Mouse (Mus musculus): ENCODE measurements at regions not wholly inside any gene's neighbourhood (a gene's known extent, or its start where the extent isn't known, plus 50 kb on each side); places are given as distances from the start of the nearest gene placed in this dataset.

GRCm38 (mm10) chr17:49149896-49150295, 217.7 kb downstream of the Lrfn2 start:
- DNase-seq (ENCODE audit: low spot score in 2 of 2) = no peak

GRCm38 (mm10) chr17:49150971-49151422, 218.8 kb downstream of the Lrfn2 start:
- DNase-seq (ENCODE audit: low spot score in 2 of 2) = no peak

GRCm38 (mm10) chr17:49153994-49154393, 221.8 kb downstream of the Lrfn2 start:
- DNase-seq (ENCODE audit: low spot score in 2 of 2) = no peak

GRCm38 (mm10) chr17:49155001-49155515, 222.9 kb downstream of the Lrfn2 start:
- DNase-seq (ENCODE audit: low spot score in 2 of 2) = no peak

- no peak for DNase-seq (ENCODE audit: low spot score in 2 of 2)
These were observed 225.4 kb downstream of the Lrfn2 start for GRCm38 (mm10) chr17:49157586-49157985.

GRCm38 (mm10) chr17:49171252-49172047, 239.3 kb downstream of the Lrfn2 start:
- peak in 1 of 2 experiments; percentile 31 for DNase-seq (ENCODE audit: low spot score in 2 of 2)

- peak in 1 of 2 experiments; percentile 29 for DNase-seq (ENCODE audit: low spot score in 2 of 2)
These were observed 240.0 kb downstream of the Lrfn2 start for GRCm38 (mm10) chr17:49172052-49172799.

GRCm38 (mm10) chr17:49172800-49173150, 240.6 kb downstream of the Lrfn2 start:
- no peak for DNase-seq (ENCODE audit: low spot score in 2 of 2)

GRCm38 (mm10) chr17:49177966-49178731, 246.0 kb downstream of the Lrfn2 start:
- DNase-seq (ENCODE audit: low spot score in 2 of 2) = no peak

- no peak for DNase-seq (ENCODE audit: low spot score in 2 of 2)
These were observed 245.7 kb upstream of the Mocs1 start for GRCm38 (mm10) chr17:49182485-49182884.

- DNase-seq (ENCODE audit: low spot score in 2 of 2) = peak in 1 of 2 experiments; percentile 25
These were observed 244.2 kb upstream of the Mocs1 start for GRCm38 (mm10) chr17:49183917-49184316.

- no peak for DNase-seq (ENCODE audit: low spot score in 2 of 2)
These were observed 243.0 kb upstream of the Mocs1 start for GRCm38 (mm10) chr17:49185052-49185612.

GRCm38 (mm10) chr17:49189765-49190164, 238.4 kb upstream of the Mocs1 start:
- no peak for DNase-seq (ENCODE audit: low spot score in 2 of 2)

GRCm38 (mm10) chr17:49190337-49190736, 237.8 kb upstream of the Mocs1 start:
- DNase-seq (ENCODE audit: low spot score in 2 of 2) = no peak

GRCm38 (mm10) chr17:49196046-49196684, 232.0 kb upstream of the Mocs1 start:
- DNase-seq (ENCODE audit: low spot score in 2 of 2) = no peak

GRCm38 (mm10) chr17:49201495-49201894, 226.7 kb upstream of the Mocs1 start:
- no peak for DNase-seq (ENCODE audit: low spot score in 2 of 2)

- no peak for DNase-seq (ENCODE audit: low spot score in 2 of 2)
These were observed 223.1 kb upstream of the Mocs1 start for GRCm38 (mm10) chr17:49205095-49205494.

- DNase-seq (ENCODE audit: low spot score in 2 of 2) = no peak
These were observed 222.6 kb upstream of the Mocs1 start for GRCm38 (mm10) chr17:49205564-49205963.

- no peak for DNase-seq (ENCODE audit: low spot score in 2 of 2)
These were observed 221.5 kb upstream of the Mocs1 start for GRCm38 (mm10) chr17:49206708-49207107.

- DNase-seq (ENCODE audit: low spot score in 2 of 2) = no peak
These were observed 219.8 kb upstream of the Mocs1 start for GRCm38 (mm10) chr17:49208315-49208820.

GRCm38 (mm10) chr17:49212918-49213317, 215.2 kb upstream of the Mocs1 start:
- DNase-seq (ENCODE audit: low spot score in 2 of 2) = no peak
